Mouse (Mus musculus) testis, adult 2 months (tissue): ENCODE results near the gene Mrps12.

ENCODE experiments used
- CTCF ChIP-seq: fragments of 200-500 bp; IDR thresholded peaks from 2 replicates; pipeline ENCODE4 v1.5.1; 2012; ENCODE audit warnings: low read depth, mild to moderate bottlenecking, inconsistent platforms, low read length, moderate library complexity; ENCODE audit not compliant: control insufficient read depth, insufficient read depth, insufficient replicate concordance
- POLR2A ChIP-seq: fragments of 200-500 bp; IDR thresholded peaks from 2 replicates; pipeline ENCODE4 v1.6.1; 2012; ENCODE audit warnings: low read depth, mild to moderate bottlenecking, inconsistent platforms, low read length, moderate library complexity; ENCODE audit not compliant: control insufficient read depth

DNA sequence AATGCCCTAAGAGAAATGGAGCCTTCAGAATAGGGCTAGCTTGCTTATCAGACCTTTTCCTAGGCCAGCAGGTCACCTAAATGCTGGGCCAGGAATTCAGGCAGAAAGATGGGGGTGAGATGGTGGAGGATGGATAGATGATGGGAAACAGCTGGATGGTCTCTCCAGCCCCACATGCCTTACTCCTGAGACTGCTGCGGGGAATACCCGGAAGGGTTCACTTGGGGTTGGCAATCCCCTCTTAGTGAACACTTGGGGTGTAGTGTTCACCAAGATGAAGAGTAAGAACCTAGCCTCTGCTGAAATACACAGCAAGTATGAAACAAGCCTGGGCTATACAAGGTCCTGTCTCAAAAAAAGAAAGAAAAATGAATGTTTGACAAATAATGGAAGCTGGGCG lies 47.6 kb upstream of the Mrps12 start:
- no peak for TF ChIP-seq CTCF
- no peak for TF ChIP-seq POLR2A
